Mouse (Mus musculus) stomach, postnatal 0 days (tissue): Measurements from ENCODE around the gene H1f0. TPM values are rescaled to one million over a fixed set of nuclear protein-coding genes. Genes with fewer than 3 reads are reported as not detected.
A peak's percentile ranks its signal among the peaks of the same experiment; 100 is the strongest.
"Not testable (repeated sequence)": the region's sequence is repeated elsewhere in the genome, so short reads cannot be mapped to it uniquely, and the experiment has no call there.

Source experiments
- ATAC-seq: fragments of 200-750 bp; cut with Nextera tagmentation; 2 replicates; pipeline ENCODE4 v1.8.0; 2017; ENCODE audit not compliant: low FRiP score, low TSS enrichment
- DNase-seq: peaks from one replicate; pipeline ENCODE4 v3.0.0-alpha.2; 2016; ENCODE audit warnings: low spot score
- H3K27ac ChIP-seq: fragments of 300-500 bp; sonication (generic); replicated peaks from 2 replicates; pipeline ENCODE4 v1.5.1; 2014; ENCODE audit warnings: mild to moderate bottlenecking, control low read depth
- H3K27me3 ChIP-seq: fragments of 300-500 bp; sonication (generic); 2 replicates; pipeline ENCODE4 v1.6.1; 2014; ENCODE audit warnings: low read length; ENCODE audit not compliant: control insufficient read depth, insufficient read depth
- H3K36me3 ChIP-seq: fragments of 300-500 bp; sonication (generic); 2 replicates; pipeline ENCODE4 v1.6.1; 2014; ENCODE audit warnings: low read length, mixed read lengths; ENCODE audit not compliant: control insufficient read depth, insufficient read depth
- H3K4me1 ChIP-seq: fragments of 300-500 bp; sonication (generic); replicated peaks from 2 replicates; pipeline ENCODE4 v1.6.1; 2014; ENCODE audit warnings: antibody characterized with exemption; ENCODE audit not compliant: control insufficient read depth, insufficient read depth
- H3K4me2 ChIP-seq: fragments of 300-500 bp; sonication (generic); replicated peaks from 2 replicates; pipeline ENCODE4 v1.6.1; 2014; ENCODE audit warnings: low read depth, mild to moderate bottlenecking, control low read depth, moderate library complexity
- H3K4me3 ChIP-seq: fragments of 300-500 bp; sonication (generic); 2 replicates; pipeline ENCODE4 v1.5.1; 2014; ENCODE audit warnings: low read depth, low read length, control low read depth
- H3K9ac ChIP-seq: fragments of 300-500 bp; sonication (generic); 2 replicates; pipeline ENCODE4 v1.6.1; 2014; ENCODE audit warnings: mild to moderate bottlenecking, low read length, control low read depth, mixed read lengths
- H3K9me3 ChIP-seq: fragments of 300-500 bp; sonication (generic); 2 replicates; pipeline ENCODE4 v1.6.1; 2016; ENCODE audit warnings: low read length; ENCODE audit not compliant: control insufficient read depth
- CTCF ChIP-seq: IDR thresholded peaks from 2 replicates; pipeline ENCODE4 v1.5.1; 2016; ENCODE audit warnings: antibody characterized with exemption, low read depth, mild to moderate bottlenecking, moderate library complexity
- EP300 ChIP-seq: optimal IDR thresholded peaks from 2 replicates; pipeline ENCODE3; 2016; ENCODE audit warnings: antibody characterized with exemption
- WGBS: fragments of 180-500 bp; shearing (Covaris S2); extraction: QIAGEN DNeasy Blood & Tissue Kit; methylation state at CpG from one replicate; pipeline ENCODE4 v1.1.7; 2014; 5-methylcytosine and 5-hydroxymethylcytosine counted together
- polyA plus RNA-seq: library from polyadenylated mRNA; unstranded; fragments of >200 nt; fragmentation: Nextera tagmentation; extraction: Ambion mirVana; gene quantifications from 2 replicates; pipeline ENCODE4 v1.2.1, GENCODE M21; 2015

Gene H1f0
- polyA plus RNA-seq, 1 experiment from 2014 or later, result 285 TPM

DNA sequence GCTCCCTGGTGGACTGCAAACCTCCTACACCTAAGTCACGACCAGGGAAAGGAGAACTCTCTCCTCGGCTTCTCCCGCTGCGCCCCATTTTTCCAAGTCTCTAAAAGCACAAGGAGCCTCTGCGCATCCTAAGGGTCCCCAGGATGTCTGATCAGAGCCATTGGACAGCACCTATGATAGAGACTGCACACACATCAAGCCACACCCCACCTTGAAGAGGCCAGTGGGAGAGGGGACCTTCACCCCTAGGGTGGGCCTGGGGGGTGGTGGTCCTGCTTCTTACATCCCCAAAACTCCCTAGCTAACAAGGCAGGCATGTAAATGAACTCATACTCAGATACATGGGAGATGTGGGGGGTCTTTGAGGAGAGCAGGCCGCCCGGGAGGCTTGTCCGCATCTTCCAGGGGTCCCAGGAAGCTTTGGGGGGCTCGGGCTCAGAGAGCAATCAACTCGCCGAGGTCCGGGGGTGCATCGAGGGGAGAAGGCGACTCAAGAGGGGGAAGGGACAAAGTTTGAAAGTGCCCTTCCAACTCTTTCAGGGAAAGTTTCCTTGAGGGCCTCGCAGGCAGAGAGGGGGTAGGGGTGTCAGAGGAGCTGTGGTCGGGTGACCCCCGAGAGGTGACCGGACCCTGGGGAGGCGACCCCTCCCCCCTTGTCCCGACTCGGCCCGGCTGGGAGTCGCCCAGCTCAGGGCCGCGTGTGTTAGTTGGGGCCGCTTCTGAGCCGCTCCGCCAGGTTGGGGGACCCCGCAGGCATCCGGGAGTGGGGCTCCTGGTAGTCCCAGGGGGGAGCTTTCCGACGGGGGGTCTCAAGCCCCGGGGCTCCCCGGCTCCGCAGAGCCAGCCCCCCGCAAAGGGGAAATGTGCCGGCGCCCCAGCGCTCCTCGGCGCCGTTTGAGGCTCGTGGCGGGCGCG, 702 bp upstream of the H1f0 start:
- Histone ChIP-seq H3K9ac (peak overlapping the region; percentile 100), H3K4me2 (peak overlapping the region; percentile 96), H3K36me3 (no peaks in the 10 kb centered on the region), H3K4me1 (peaks cover 8% of the 10 kb centered on the region; the same call in 1 of the 2 replicates), H3K27me3 (no peaks in the 10 kb centered on the region), H3K27ac (peak overlapping the region; percentile 99), H3K9me3 (no peaks in the 10 kb centered on the region), H3K4me3 (peak overlapping the region; percentile 84)
- 6% methylated on average over 45 of the region's 46 CpGs for WGBS
- ATAC-seq, result peak; percentile 8; the same call in 1 of the 2 replicates
- no peak for TF ChIP-seq EP300
- TF ChIP-seq CTCF, result no peak
- peak; percentile 47 for DNase-seq

DNA sequence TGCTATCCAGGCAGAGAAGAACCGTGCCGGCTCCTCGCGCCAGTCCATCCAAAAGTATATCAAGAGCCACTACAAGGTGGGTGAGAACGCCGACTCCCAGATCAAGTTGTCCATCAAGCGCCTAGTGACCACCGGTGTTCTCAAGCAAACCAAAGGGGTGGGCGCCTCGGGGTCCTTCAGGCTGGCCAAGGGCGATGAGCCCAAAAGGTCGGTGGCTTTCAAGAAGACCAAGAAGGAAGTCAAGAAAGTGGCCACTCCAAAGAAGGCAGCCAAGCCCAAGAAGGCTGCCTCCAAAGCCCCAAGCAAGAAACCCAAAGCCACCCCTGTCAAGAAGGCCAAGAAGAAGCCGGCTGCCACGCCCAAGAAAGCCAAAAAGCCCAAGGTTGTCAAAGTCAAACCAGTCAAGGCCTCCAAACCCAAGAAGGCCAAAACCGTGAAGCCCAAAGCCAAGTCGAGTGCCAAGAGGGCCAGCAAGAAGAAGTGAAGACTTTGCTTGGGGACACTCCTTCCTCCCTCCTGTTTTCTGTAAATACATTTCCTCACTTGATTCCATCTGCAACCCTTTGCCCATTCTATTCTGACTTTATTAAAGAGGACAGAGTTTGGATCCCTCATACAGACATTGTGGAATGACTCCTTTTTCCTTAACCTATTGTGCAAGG, 704 bp downstream of the H1f0 start:
- DNase-seq, result no peak
- H3K4me1 ChIP-seq, result peaks cover 8% of the 10 kb centered on the region; the same call in 1 of the 2 replicates
- no peak for ATAC-seq
- H3K27me3 ChIP-seq, result no peaks in the 10 kb centered on the region
- peak overlapping the region; percentile 99 for H3K27ac ChIP-seq
- no peak for TF ChIP-seq EP300
- TF ChIP-seq CTCF, result no peak
- H3K4me3 ChIP-seq, result peak overlapping the region; percentile 84
- H3K9me3 ChIP-seq, result no peaks in the 10 kb centered on the region
- H3K4me2 ChIP-seq, result peak overlapping the region; percentile 96
- H3K9ac ChIP-seq, result peak overlapping the region; percentile 100
- no peaks in the 10 kb centered on the region for H3K36me3 ChIP-seq
- WGBS, result 9% methylated on average over 16 of the region's 16 CpGs

DNA sequence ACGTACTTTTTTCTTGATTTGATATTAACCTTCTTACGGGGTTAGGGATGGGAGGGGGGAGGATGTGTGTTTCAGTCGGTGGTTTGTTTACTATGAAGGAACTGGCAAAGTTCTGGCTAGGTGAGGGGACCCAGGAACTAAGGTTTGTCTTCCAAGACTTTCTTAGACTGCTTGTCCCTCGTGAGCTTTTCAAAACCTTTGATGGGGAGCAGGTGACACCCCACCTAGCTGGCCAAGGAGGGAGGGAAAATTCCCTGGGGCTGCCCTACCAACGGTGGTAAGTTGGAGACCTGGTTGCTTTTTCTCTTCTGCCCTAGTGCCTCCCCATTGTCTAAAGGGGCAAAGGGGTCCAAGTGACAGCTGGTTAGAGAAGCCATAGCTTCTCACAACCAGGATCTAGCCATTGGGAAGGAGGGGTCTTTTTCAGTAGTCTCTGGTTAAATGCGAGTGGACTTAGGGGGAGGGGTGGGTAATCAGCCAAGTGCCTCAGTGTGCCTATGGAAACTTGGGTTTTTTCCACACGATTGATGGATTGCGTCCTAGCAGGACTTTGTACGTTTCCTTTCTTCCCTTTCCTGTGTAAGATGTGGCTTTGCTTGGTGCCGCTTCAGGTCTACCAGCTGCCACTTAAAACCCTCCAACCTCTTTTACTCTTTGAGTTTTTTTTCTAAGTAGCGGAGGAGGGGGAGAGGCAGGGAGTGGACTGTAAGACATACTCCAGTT, 1.4 kb downstream of the H1f0 start:
- H3K4me2 ChIP-seq, result peak overlapping the region; percentile 96
- H3K27me3 ChIP-seq, result no peaks in the 10 kb centered on the region
- H3K9me3 ChIP-seq, result no peaks in the 10 kb centered on the region
- H3K4me1 ChIP-seq, result peaks cover 8% of the 10 kb centered on the region; the same call in 1 of the 2 replicates
- peak overlapping the region; percentile 100 for H3K9ac ChIP-seq
- no peak for TF ChIP-seq CTCF
- no peak for TF ChIP-seq EP300
- H3K4me3 ChIP-seq, result peak overlapping the region; percentile 84
- under 1% methylated on average over 11 of the region's 11 CpGs for WGBS
- peak overlapping the region; percentile 99 for H3K27ac ChIP-seq
- H3K36me3 ChIP-seq, result no peaks in the 10 kb centered on the region
- ATAC-seq (no peak), DNase-seq (no peak)

DNA sequence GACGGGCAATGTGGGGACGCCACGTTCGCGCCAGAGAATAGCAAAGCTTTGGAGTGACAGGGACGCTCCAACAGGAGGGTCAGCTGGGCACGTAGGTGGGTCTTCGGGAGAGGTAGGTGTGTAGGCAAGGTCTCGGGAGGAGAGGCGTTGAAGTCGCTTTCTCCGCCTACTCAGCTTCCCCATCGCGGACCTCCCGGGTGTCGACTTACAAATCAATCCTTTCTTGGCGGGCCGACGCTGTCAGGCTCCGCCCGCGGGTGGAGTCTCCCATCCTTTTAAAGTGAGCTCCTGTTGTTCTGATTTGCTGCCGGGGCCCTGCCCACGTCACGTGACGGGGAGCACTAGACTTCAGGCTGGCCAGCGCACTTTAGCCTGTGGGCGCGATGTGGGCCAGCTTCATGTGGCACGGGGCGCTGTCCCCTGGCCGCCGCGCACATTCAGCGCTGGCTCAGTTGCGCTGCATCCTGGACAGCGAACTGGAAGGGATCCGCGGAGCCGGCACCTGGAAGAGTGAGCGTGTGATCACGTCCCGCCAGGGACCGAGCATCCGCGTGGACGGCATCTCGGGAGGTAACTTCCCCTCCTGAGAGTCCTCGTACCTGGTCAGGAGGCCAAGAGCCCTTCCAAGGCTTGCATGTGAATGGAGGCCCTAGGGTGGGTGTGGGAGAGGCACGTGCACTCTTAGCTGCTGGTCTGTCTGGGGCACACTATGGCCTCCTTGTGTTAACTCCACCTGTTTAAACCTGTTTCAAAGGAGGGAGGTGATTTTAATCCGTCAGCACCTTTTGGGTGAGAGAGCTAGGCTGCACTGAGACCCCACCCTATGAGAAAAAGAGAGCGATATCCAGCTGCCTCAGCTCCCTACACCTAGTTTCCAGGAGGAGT, 2.5 kb downstream of the H1f0 start:
- Histone ChIP-seq H3K4me2 (peak overlapping the region; percentile 96), H3K4me3 (peak overlapping the region; percentile 84), H3K36me3 (no peaks in the 10 kb centered on the region), H3K9me3 (no peaks in the 10 kb centered on the region), H3K27ac (peak overlapping the region; percentile 99), H3K4me1 (peaks cover 6% of the 10 kb centered on the region; the same call in 1 of the 2 replicates), H3K9ac (peak overlapping the region; percentile 100), H3K27me3 (no peaks in the 10 kb centered on the region)
- DNase-seq, result peak; percentile 95
- 1% methylated on average over 52 of the region's 52 CpGs for WGBS
- peak; percentile 73 for ATAC-seq
- TF ChIP-seq EP300 (no peak), CTCF (no peak)

DNA sequence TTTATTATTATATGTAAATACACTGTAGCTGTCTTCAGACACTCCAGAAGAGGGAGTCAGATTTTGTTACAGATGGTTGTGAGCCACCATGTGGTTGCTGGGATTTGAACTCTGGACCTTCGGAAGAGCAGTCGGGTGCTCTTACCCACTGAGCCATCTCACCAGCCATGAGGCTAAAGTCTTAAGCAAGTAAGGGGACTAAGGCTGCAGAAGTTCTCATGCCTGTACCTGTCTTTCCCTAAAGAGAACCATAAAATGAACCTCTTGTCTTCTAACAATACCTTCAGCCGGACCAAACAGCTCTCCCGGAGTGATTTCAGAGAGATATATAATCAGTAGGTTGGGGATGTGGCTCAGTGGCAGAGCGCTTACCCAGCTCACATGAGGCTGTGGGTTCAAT, 3.7 kb downstream of the H1f0 start:
- H3K4me2 ChIP-seq, H3K9me3 ChIP-seq, H3K9ac ChIP-seq, H3K36me3 ChIP-seq, H3K4me3 ChIP-seq, H3K4me1 ChIP-seq, H3K27me3 ChIP-seq, H3K27ac ChIP-seq, ATAC-seq, DNase-seq: not testable (repeated sequence)
- 80% methylated on average over 5 of the region's 5 CpGs for WGBS
